Mouse (Mus musculus) erythroblast, embryonic 14.5 days (primary cell): Measurements from ENCODE around the gene Clic4.

ENCODE experiments used
- GATA1 ChIP-seq: IDR thresholded peaks from 2 replicates; pipeline ENCODE4 v1.6.1; 2012; ENCODE audit warnings: low read length, inconsistent platforms, mixed read lengths
- TAL1 ChIP-seq: IDR thresholded peaks from 3 replicates; pipeline ENCODE4 v1.6.1; 2012; ENCODE audit warnings: low read length, inconsistent platforms, mixed read lengths

DNA sequence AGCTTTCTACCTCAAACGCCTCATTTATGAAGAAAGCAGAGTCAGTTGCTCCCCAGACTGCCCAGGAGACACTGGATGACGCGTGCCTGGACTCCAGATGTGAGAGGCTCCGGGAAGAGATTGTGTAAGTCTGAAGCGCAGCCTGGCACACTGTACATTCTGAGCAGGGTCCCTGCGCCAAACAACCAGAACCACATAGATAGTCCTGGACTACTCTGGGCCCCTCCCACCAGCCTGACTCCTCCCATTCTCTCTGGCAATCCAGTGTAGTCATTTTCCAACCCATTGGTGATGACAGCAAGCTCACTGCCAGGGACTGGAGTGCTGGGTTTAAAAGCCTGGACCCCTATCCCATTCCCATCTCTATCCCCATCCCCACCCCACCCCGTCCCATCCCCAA is 24.5 kb upstream of the Clic4 start:
- no peak for TF ChIP-seq GATA1
- TF ChIP-seq TAL1: no peak
